Comparison of ENCODE assay signal across 8 mouse cellular contexts in the genomic region with DNA sequence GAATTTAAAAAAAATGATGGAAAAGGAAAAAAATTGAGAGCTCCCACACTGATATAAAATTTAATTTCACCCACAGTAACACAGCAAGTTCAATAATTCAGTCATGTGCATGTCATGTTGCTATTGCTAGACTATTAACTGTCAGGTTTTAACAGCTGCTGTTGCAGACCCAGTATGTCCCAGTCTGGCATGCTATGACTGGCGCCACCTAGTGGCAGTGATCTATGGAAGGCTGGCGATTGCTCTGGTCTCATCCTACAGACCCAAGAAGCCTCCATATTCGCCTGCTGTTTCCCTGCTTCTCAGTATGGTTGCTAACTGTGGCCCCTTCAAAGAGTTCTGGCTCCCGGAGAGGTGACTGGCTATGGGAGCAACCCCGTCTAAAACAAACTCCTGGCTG. TPM values are rescaled to one million over a fixed set of nuclear protein-coding genes. Genes with fewer than 3 reads are reported as not detected.
DNase-seq lines count a peak whose midpoint lies in the region; ATAC-seq lines count a peak whose summit lies in the region.

No protein-coding gene starts in this region.

- peak; percentile 55 for DNase-seq in WW6 (ENCODE audit: low read depth, low spot score)
- DNase-seq in cerebellum, postnatal 14 days: peak; percentile 88 to 92
- DNase-seq in gastrocnemius, adult 18-20 months (ENCODE audit: low spot score): peak; percentile 52
- peak; percentile 31 for DNase-seq in hindlimb bud, embryonic 11.5 days (ENCODE audit: extremely low spot score, low read depth, low spot score)
- peak; percentile 43 for DNase-seq in left cerebral cortex, adult 11 months (ENCODE audit: low spot score)
- DNase-seq in right cerebral cortex, postnatal 36 days (ENCODE audit: low spot score in 2 of 2): peak; percentile 28 to 45
- no peak for DNase-seq in Muller cell, postnatal 12 days (ENCODE audit: inconsistent ontology term)

- peak; percentile 97 for ATAC-seq in megakaryocyte-erythroid progenitor cell, adult 5-6 weeks (replicated peaks; ENCODE audit: low FRiP score, low TSS enrichment, poor library complexity, severe bottlenecking)

RNA-seq across cellular contexts. Expression of a gene that starts 38.9 kb away (rescaled TPM):
- under 1 TPM; 0.48 to 0.69 TPM for total RNA-seq in gastrocnemius, adult 18-20 months (2021)
- total RNA-seq in megakaryocyte-erythroid progenitor cell, adult 5-6 weeks (2014; fragmentation: Nextera tagmentation): not detected in 2 replicates
- total RNA-seq in megakaryocyte-erythroid progenitor cell, adult 5-6 weeks (2017): not detected in 2 replicates
